Mouse (Mus musculus): ENCODE measurements around the gene Ccdc85c.

- TF ChIP-seq CTCF (IDR thresholded peaks at IDR 0.05; ENCODE audit: low read depth) (no peak), EP300 (IDR thresholded peaks at IDR 0.05; ENCODE audit: low read depth) (no peak)
Observed at GRCm38 (mm10) chr12:108242243-108242745, 32.9 kb downstream of the Ccdc85c start.
